Mouse (Mus musculus): Measurements from ENCODE around the gene Gmeb2. TPM values are rescaled to one million over a fixed set of nuclear protein-coding genes. Genes with fewer than 3 reads are reported as not detected.

Gene Gmeb2
- polyA plus RNA-seq, 1 experiment, result not detected

GRCm38 (mm10) chr2:181201606-181202005 is 86.2 kb downstream of the Gmeb2 start:
- TF ChIP-seq CTCF (IDR thresholded peaks at IDR 0.05; ENCODE audit: insufficient read depth, low read depth, low read length), result no peak
- no peak for TF ChIP-seq POLR2A (IDR thresholded peaks at IDR 0.05; ENCODE audit: insufficient read depth, low read depth, low read length)
- H3K27ac ChIP-seq (ENCODE audit: insufficient read depth, low read depth, low read length), result no peak overlapping the region
- H3K4me1 ChIP-seq (ENCODE audit: control insufficient read depth, insufficient read depth, low read length), result no peaks in the 10 kb centered on the region
- H3K4me3 ChIP-seq (ENCODE audit: insufficient read depth, low read depth, low read length), result no peak overlapping the region
- WGBS, result 85% methylated on average over 3 of the region's 3 CpGs

Other genes with a start within 250 kb of the Gmeb2 start
- gene Chrna4, start 244.5 kb downstream of the Gmeb2 start, polyA plus RNA-seq (2012; ENCODE audit: insufficient read depth, insufficient read length, low replicate concordance, missing spikeins), result not detected in 2 replicates
- 209 TPM in 1 of 2 replicates, not detected in the other for gene Kcnq2, start 152.7 kb downstream of the Gmeb2 start, polyA plus RNA-seq (2012; ENCODE audit: insufficient read depth, insufficient read length, low replicate concordance, missing spikeins)
- 147 TPM in 1 of 2 replicates, not detected in the other for gene Eef1a2, start 131.0 kb downstream of the Gmeb2 start, polyA plus RNA-seq (2012; ENCODE audit: insufficient read depth, insufficient read length, low replicate concordance, missing spikeins)
- gene Ppdpf, start 100.8 kb downstream of the Gmeb2 start, polyA plus RNA-seq (2012; ENCODE audit: insufficient read depth, insufficient read length, low replicate concordance, missing spikeins), result not detected in 2 replicates
- gene Ptk6, start 85.2 kb downstream of the Gmeb2 start, polyA plus RNA-seq (2012; ENCODE audit: insufficient read depth, insufficient read length, low replicate concordance, missing spikeins), result not detected in 2 replicates
- gene Srms, start 74.8 kb downstream of the Gmeb2 start, polyA plus RNA-seq (2012; ENCODE audit: insufficient read depth, insufficient read length, low replicate concordance, missing spikeins), result not detected in 2 replicates
- not detected in 2 replicates for gene Fndc11, start 68.0 kb downstream of the Gmeb2 start, polyA plus RNA-seq (2012; ENCODE audit: insufficient read depth, insufficient read length, low replicate concordance, missing spikeins)
- gene Helz2, start 46.0 kb downstream of the Gmeb2 start, polyA plus RNA-seq (2012; ENCODE audit: insufficient read depth, insufficient read length, low replicate concordance, missing spikeins), result not detected in 2 replicates
- gene Stmn3, start 26.5 kb upstream of the Gmeb2 start, polyA plus RNA-seq (2012; ENCODE audit: insufficient read depth, insufficient read length, low replicate concordance, missing spikeins), result not detected in 2 replicates
- gene Rtel1, start 31.7 kb upstream of the Gmeb2 start, polyA plus RNA-seq (2012; ENCODE audit: insufficient read depth, insufficient read length, low replicate concordance, missing spikeins), result not detected in 2 replicates
- gene Zgpat, start 76.9 kb upstream of the Gmeb2 start, polyA plus RNA-seq (2012; ENCODE audit: insufficient read depth, insufficient read length, low replicate concordance, missing spikeins), result 445 TPM in 1 of 2 replicates, not detected in the other
- not detected in 2 replicates for gene Arfrp1, start 77.4 kb upstream of the Gmeb2 start, polyA plus RNA-seq (2012; ENCODE audit: insufficient read depth, insufficient read length, low replicate concordance, missing spikeins)
- not detected in 2 replicates for gene Lime1, start 92.0 kb upstream of the Gmeb2 start, polyA plus RNA-seq (2012; ENCODE audit: insufficient read depth, insufficient read length, low replicate concordance, missing spikeins)
- gene Zbtb46, start 171.4 kb upstream of the Gmeb2 start, polyA plus RNA-seq (2012; ENCODE audit: insufficient read depth, insufficient read length, low replicate concordance, missing spikeins), result not detected in 2 replicates
- not detected in 2 replicates for gene Abhd16b, start 205.2 kb upstream of the Gmeb2 start, polyA plus RNA-seq (2012; ENCODE audit: insufficient read depth, insufficient read length, low replicate concordance, missing spikeins)
- gene Tpd52l2, start 209.1 kb upstream of the Gmeb2 start, polyA plus RNA-seq (2012; ENCODE audit: insufficient read depth, insufficient read length, low replicate concordance, missing spikeins), result 317 TPM in 1 of 2 replicates, not detected in the other
- gene Dnajc5, start 232.4 kb upstream of the Gmeb2 start, polyA plus RNA-seq (2012; ENCODE audit: insufficient read depth, insufficient read length, low replicate concordance, missing spikeins), result 347 and 447 TPM in 2 replicates